Mouse (Mus musculus) intestine, embryonic 16.5 days (tissue): ENCODE measurements around the gene Sh3glb1. TPM values are rescaled to one million over a fixed set of nuclear protein-coding genes. Genes with fewer than 3 reads are reported as not detected.

Source experiments
- ATAC-seq: fragments of 200-750 bp; cut with Nextera tagmentation; 2 replicates; pipeline ENCODE4 v1.8.0; 2017; ENCODE audit warnings: moderate TSS enrichment, moderate library complexity
- H3K27ac ChIP-seq: fragments of 300-500 bp; sonication (generic); 2 replicates; pipeline ENCODE4 v1.5.1; 2014; ENCODE audit warnings: mild to moderate bottlenecking, low read length
- H3K27me3 ChIP-seq: fragments of 300-500 bp; sonication (generic); replicated peaks from 2 replicates; pipeline ENCODE4 v1.6.1; 2014; ENCODE audit warnings: low read length, control low read depth, mixed read lengths; ENCODE audit not compliant: control insufficient read depth, insufficient read depth
- H3K36me3 ChIP-seq: fragments of 300-500 bp; sonication (generic); 2 replicates; pipeline ENCODE4 v1.6.1; 2014; ENCODE audit warnings: low read length, control low read depth; ENCODE audit not compliant: control insufficient read depth, insufficient read depth
- H3K4me1 ChIP-seq: fragments of 300-500 bp; sonication (generic); 2 replicates; pipeline ENCODE4 v1.6.1; 2014; ENCODE audit warnings: low read length, control low read depth, mixed read lengths; ENCODE audit not compliant: control insufficient read depth, insufficient read depth
- H3K4me2 ChIP-seq: fragments of 300-500 bp; sonication (generic); 2 replicates; pipeline ENCODE4 v1.6.1; 2014; ENCODE audit warnings: low read depth, low read length, control low read depth
- H3K4me3 ChIP-seq: fragments of 300-500 bp; sonication (generic); 2 replicates; pipeline ENCODE4 v1.5.1; 2014; ENCODE audit warnings: mild to moderate bottlenecking, low read length
- H3K9ac ChIP-seq: fragments of 300-500 bp; sonication (generic); 2 replicates; pipeline ENCODE4 v1.6.1; 2014; ENCODE audit warnings: low read depth, low read length
- H3K9me3 ChIP-seq: fragments of 300-500 bp; sonication (generic); 2 replicates; pipeline ENCODE4 v1.6.1; 2016; ENCODE audit warnings: low read length, control low read depth; ENCODE audit not compliant: control insufficient read depth
- WGBS: fragments of 180-500 bp; shearing (Covaris S2); extraction: QIAGEN DNeasy Blood & Tissue Kit; methylation state at CpG from one replicate; pipeline ENCODE4 v1.1.7; 2014; 5-methylcytosine and 5-hydroxymethylcytosine counted together
- polyA plus RNA-seq: library from polyadenylated mRNA; unstranded; fragments of >200 nt; fragmentation: Nextera tagmentation; extraction: Ambion mirVana; gene quantifications from 2 replicates; pipeline ENCODE4 v1.2.1, GENCODE M21; 2015

Sh3glb1 gene
- polyA plus RNA-seq, 1 experiment from 2014 or later, result 77.9 TPM

DNA sequence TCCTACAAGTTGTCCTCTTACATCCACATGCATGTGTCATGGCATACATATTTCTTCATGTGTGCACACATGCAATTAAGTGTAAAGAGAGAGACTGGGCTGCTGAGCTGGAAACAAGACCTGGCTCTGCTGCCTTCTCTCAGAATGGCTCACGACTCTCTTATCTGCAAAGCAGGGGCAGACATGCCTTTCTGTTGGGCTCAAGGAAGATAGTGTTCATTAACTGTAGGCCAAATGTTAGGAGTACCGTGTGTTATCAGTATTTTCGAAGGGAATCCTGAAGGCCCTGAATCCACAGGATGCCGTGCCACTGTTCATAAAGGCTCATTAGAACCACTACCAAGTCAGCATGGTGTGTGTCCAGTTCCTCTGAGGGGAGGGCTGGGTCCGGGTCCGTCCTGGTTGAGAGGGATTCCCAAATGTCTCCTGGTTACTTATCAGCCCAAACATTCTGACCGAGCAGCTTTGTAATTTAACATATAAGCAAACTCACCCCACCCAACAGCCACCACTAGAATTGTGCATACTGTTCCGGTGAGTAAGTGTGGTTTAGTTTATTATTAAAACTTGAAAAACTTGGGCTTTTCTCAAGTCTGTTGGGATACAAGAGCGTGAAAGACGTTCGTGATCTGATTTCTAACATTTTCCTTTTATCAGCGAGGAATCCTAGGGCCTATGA, 36.9 kb downstream of the Sh3glb1 start:
- no peak overlapping the region for H3K27ac ChIP-seq
- no peak overlapping the region for H3K4me3 ChIP-seq
- no peaks in the 10 kb centered on the region for H3K36me3 ChIP-seq
- ATAC-seq, result 0 out of 2 replicates have a peak, but pooled peaks have one; percentile 36
- 87% methylated on average over 12 of the region's 12 CpGs for WGBS
- H3K27me3 ChIP-seq, result no peaks in the 10 kb centered on the region
- no peaks in the 10 kb centered on the region for H3K9me3 ChIP-seq
- H3K9ac ChIP-seq, result no peak overlapping the region
- no peaks in the 10 kb centered on the region for H3K4me1 ChIP-seq
- H3K4me2 ChIP-seq, result no peak overlapping the region

DNA sequence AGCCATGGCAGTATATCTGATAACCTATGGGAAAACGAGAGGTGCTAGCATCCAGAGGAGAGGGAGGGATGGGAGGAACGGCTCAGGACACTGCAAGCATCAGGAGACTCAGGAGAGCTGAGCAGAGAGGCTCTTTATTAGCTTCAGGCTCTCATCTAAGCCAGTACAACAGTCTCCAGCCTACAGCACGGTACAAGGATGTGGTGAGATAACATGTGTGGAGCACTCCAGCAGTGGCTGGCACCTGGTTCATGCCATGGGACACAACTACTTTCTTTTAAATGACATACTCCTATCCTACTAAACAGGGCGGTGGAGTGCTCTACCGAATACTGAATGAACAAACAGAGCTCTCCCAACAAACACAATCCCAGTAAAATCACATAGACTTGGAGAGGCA, 38.6 kb downstream of the Sh3glb1 start:
- Histone ChIP-seq H3K9ac (no peak overlapping the region), H3K4me1 (no peaks in the 10 kb centered on the region), H3K27me3 (no peaks in the 10 kb centered on the region), H3K36me3 (no peaks in the 10 kb centered on the region), H3K4me2 (no peak overlapping the region), H3K9me3 (no peaks in the 10 kb centered on the region), H3K4me3 (no peak overlapping the region), H3K27ac (no peak overlapping the region)
- WGBS, result 77% methylated on average over 5 of the region's 5 CpGs
- no peak for ATAC-seq

DNA sequence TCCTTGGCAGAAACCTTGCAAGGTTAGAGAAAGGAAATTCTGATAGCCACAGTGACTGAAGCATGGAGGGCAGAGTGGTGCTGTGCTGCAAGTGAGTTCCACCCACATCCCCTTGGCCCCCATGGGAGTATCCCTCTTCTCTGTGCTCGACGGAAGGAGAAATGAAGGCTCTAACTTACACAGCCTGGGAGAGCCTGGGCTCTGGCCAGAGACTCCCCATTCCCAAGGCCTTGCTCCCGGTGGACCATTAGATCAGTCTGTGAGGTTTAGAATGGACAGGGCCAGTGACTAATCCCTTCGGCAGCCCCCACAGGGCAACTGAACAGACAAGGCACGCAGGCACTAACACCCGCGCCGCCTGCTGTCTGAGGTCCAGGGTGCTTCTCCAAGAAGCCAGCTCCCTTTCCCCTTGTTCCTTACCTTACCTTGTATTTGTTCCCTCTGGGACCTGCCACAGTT, 40.4 kb downstream of the Sh3glb1 start:
- Histone ChIP-seq H3K4me3 (no peak overlapping the region), H3K4me2 (no peak overlapping the region), H3K36me3 (no peaks in the 10 kb centered on the region), H3K9me3 (no peaks in the 10 kb centered on the region), H3K27me3 (no peaks in the 10 kb centered on the region), H3K27ac (no peak overlapping the region), H3K9ac (no peak overlapping the region), H3K4me1 (no peaks in the 10 kb centered on the region)
- 85% methylated on average over 8 of the region's 8 CpGs for WGBS
- no peak for ATAC-seq

DNA sequence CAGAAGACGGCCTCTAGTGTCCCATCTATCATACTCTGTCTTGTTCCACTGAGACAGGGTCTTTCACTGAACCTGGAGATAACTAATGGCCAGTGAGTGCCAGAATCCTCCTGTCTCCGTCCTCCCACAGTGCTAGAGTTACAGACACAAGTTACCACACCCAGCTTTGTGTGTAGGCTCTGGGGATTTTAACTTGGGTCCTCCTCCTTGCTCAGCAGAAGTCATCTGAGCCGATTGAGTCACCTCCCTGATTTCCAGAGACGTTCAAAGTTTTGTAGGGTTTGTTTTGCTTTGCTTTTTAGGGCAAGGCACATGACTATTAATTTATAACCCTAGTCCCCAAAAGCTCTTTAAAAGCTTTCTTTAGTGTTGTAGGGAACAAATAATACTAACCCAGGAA, 41.0 kb downstream of the Sh3glb1 start:
- no peak overlapping the region for H3K4me2 ChIP-seq
- ATAC-seq, result no peak
- H3K4me1 ChIP-seq, result no peaks in the 10 kb centered on the region

DNA sequence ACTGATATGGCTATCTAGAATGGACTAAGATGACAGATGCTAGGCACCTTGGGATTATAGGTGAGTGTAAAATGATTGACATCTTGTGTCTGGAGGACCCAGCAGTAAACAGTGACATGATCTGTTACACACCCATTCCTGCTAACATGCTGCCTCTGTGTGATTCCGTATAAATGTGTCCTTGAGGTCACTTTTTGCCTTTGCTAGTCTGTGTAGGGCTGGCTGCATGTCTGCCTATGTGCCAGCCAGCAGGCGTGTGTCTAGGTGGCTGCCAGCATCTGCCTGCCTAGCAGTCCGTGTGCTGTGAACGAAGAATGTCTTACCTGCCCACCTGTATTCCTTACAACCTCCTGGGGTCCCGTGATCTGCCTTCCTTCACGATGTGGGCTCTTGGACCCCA, 42.4 kb downstream of the Sh3glb1 start:
- H3K27ac ChIP-seq, result no peak overlapping the region
- no peaks in the 10 kb centered on the region for H3K36me3 ChIP-seq
- no peak overlapping the region for H3K4me2 ChIP-seq
- no peaks in the 10 kb centered on the region for H3K27me3 ChIP-seq
- H3K9ac ChIP-seq, result no peak overlapping the region
- ATAC-seq, result no peak
- no peaks in the 10 kb centered on the region for H3K9me3 ChIP-seq
- H3K4me3 ChIP-seq, result no peak overlapping the region
- WGBS, result 88% methylated on average over 6 of the region's 6 CpGs
- no peaks in the 10 kb centered on the region for H3K4me1 ChIP-seq

More for the DNA sequence above, 41.0 kb downstream of the Sh3glb1 start:
- Histone ChIP-seq H3K4me3 (no peak overlapping the region), H3K9ac (no peak overlapping the region), H3K9me3 (no peaks in the 10 kb centered on the region), H3K27ac (no peak overlapping the region), H3K36me3 (no peaks in the 10 kb centered on the region), H3K27me3 (no peaks in the 10 kb centered on the region)
- 54% methylated on average over 4 of the region's 4 CpGs for WGBS

DNA sequence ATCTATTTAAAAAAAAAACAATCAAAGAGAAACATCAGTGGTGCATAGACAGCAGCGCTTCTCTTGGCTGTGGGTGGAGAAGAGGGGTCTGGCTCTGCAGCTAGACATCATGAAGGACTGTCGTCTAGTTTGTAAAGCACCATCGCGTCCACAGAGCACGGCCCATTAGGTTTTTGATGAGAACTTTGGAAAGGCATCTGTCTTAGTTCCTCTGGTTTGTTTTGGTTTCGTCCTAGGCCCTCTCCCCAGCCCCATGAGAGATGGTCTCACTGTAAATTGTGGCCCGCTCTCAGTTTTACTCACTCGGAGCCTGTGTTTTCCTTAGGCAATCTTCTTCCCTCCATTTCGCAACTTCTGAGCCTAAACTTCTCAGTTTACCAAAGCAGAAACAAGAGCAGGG, 43.9 kb downstream of the Sh3glb1 start:
- Histone ChIP-seq H3K4me3 (no peak overlapping the region), H3K9me3 (no peaks in the 10 kb centered on the region), H3K27ac (no peak overlapping the region), H3K4me2 (no peak overlapping the region), H3K36me3 (no peaks in the 10 kb centered on the region), H3K4me1 (no peaks in the 10 kb centered on the region), H3K27me3 (no peaks in the 10 kb centered on the region), H3K9ac (no peak overlapping the region)
- WGBS, result 81% methylated on average over 9 of the region's 9 CpGs
- no peak for ATAC-seq

DNA sequence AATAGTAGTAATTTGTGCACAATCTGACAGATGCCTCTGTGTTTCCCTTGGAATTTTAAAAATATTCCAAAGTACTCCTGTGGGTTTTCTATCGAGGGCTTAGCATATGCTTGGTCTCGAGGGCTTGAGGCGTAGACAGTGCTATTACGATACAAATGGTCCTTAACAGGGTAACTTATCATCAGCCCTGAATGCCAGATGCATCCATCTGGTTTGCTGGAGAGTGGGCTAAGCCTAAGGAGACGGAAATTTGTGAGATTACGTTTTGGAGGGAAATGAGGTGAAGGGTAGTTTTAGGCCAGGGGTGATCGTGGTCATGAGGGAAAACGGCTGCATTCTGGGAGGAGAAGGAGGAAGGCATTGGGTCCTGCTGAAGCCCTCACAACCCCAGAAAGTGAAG, 48.1 kb downstream of the Sh3glb1 start:
- no peak overlapping the region for H3K4me3 ChIP-seq
- no peak overlapping the region for H3K4me2 ChIP-seq
- H3K9me3 ChIP-seq, result no peaks in the 10 kb centered on the region
- H3K27ac ChIP-seq, result no peak overlapping the region
- no peak overlapping the region for H3K9ac ChIP-seq
- 56% methylated on average over 8 of the region's 8 CpGs for WGBS
- no peak for ATAC-seq
- H3K27me3 ChIP-seq, result no peaks in the 10 kb centered on the region
- H3K4me1 ChIP-seq, result no peaks in the 10 kb centered on the region
- H3K36me3 ChIP-seq, result no peaks in the 10 kb centered on the region

DNA sequence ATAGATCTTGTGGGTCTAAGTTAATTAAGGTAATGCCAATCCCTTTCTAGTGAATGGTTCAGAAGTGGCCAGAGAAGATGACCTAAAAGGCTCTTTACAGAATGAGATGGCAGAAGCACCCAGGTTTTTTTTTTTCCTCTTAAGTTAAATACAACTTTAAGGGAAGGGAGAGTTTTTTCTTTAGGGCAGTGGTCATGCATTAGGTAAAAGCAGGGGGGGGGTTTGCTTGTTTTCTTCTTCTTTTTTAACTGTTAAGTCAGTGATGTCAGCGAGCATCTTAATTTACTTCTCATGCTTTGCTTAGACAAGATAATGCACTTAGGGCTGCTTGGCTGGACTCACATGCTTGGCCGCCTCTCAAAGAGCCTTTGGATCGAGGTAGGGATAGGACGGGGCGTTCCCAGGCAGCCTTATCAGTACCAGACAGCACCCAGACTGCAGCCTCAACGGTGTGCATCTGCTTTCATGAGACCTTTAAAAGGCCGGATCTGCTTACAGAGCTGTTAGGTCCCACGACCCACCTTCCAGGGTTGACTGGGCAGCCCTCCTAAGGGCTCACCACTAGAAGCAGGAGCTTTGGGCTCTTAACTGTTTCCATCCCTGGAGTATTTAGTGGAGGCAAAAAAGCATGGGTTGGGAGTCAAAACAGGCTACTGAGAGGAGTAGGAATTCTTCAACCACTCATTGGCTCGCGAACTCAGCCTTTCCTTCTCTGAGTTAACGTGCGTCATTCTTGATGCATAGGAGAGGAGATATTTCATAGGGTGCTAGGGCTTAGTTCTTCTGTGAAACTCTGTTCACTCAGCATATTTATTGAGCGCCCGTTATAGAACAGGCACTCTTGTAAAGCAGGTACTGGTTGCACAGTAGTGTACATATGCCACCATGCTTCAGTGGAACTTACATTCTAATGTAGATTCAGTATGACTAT, 49.9 kb downstream of the Sh3glb1 start:
- no peaks in the 10 kb centered on the region for H3K9me3 ChIP-seq
- H3K27me3 ChIP-seq, result no peaks in the 10 kb centered on the region
- peak; percentile 92 for ATAC-seq
- no peak overlapping the region for H3K27ac ChIP-seq
- WGBS, result 66% methylated on average over 14 of the region's 14 CpGs
- no peak overlapping the region for H3K4me2 ChIP-seq
- H3K4me3 ChIP-seq, result no peak overlapping the region
- no peak overlapping the region for H3K9ac ChIP-seq
- no peaks in the 10 kb centered on the region for H3K4me1 ChIP-seq
- H3K36me3 ChIP-seq, result no peaks in the 10 kb centered on the region

DNA sequence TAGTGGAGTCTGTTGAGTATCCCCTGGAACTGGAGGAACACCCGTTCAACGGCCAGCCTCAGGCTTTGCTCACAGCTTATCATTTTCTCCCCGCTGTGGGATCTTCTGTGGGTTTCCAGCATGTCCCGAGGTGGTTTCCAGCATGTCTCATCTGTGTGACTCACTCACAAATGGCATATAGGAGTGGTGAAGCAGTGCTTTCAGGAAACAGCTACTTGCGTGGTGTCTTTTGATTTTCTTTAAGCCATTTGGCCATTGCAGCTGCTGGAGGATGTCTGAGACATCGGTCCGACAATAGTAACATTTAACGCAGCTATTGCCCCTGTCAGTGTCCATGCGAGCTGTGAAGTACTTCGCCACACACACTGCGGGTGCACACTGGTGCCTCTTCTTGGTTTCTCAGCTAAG, 50.7 kb downstream of the Sh3glb1 start:
- peaks cover 6% of the 10 kb centered on the region for H3K4me1 ChIP-seq
- no peaks in the 10 kb centered on the region for H3K9me3 ChIP-seq
- no peak overlapping the region for H3K9ac ChIP-seq
- H3K4me2 ChIP-seq, result no peak overlapping the region
- H3K27me3 ChIP-seq, result no peaks in the 10 kb centered on the region
- 85% methylated on average over 11 of the region's 11 CpGs for WGBS
- H3K36me3 ChIP-seq, result no peaks in the 10 kb centered on the region
- H3K27ac ChIP-seq, result no peak overlapping the region
- no peak for ATAC-seq
- no peak overlapping the region for H3K4me3 ChIP-seq
